Mouse (Mus musculus) midbrain, postnatal 0 days (tissue): ENCODE data around the gene Cdc5l. TPM values are rescaled to one million over a fixed set of nuclear protein-coding genes. Genes with fewer than 3 reads are reported as not detected.

Source experiments
- ATAC-seq: fragments of 200-750 bp; cut with Nextera tagmentation; 2 replicates; pipeline ENCODE4 v1.8.0; 2017; ENCODE audit warnings: moderate number of reproducible peaks, mild to moderate bottlenecking, moderate TSS enrichment, moderate library complexity; ENCODE audit not compliant: low FRiP score
- DNase-seq: peaks from one replicate; pipeline ENCODE4 v3.0.0-alpha.2; 2015; ENCODE audit warnings: low spot score
- H3K27ac ChIP-seq: fragments of 300-500 bp; sonication (generic); 2 replicates; pipeline ENCODE4 v1.5.1; 2014; ENCODE audit warnings: low read depth, mild to moderate bottlenecking, low read length, mixed read lengths
- H3K27me3 ChIP-seq: fragments of 300-500 bp; sonication (generic); 2 replicates; pipeline ENCODE4 v1.6.1; 2014; ENCODE audit warnings: low read length, control low read depth, mixed read lengths; ENCODE audit not compliant: insufficient read depth
- H3K36me3 ChIP-seq: fragments of 300-500 bp; sonication (generic); 2 replicates; pipeline ENCODE4 v1.6.1; 2014; ENCODE audit warnings: low read length, control low read depth, mixed read lengths; ENCODE audit not compliant: insufficient read depth
- H3K4me1 ChIP-seq: fragments of 300-500 bp; sonication (generic); 2 replicates; pipeline ENCODE4 v1.6.1; 2014; ENCODE audit warnings: mild to moderate bottlenecking, control low read depth, antibody characterized with exemption, low read length, mixed read lengths; ENCODE audit not compliant: insufficient read depth
- H3K4me2 ChIP-seq: fragments of 300-500 bp; sonication (generic); 2 replicates; pipeline ENCODE4 v1.6.1; 2014; ENCODE audit warnings: low read depth, mild to moderate bottlenecking, low read length, mixed read lengths; ENCODE audit not compliant: poor library complexity, severe bottlenecking
- H3K4me3 ChIP-seq: fragments of 300-500 bp; sonication (generic); 2 replicates; pipeline ENCODE4 v1.5.1; 2014; ENCODE audit warnings: low read depth, mild to moderate bottlenecking, low read length, moderate library complexity
- H3K9ac ChIP-seq: fragments of 300-500 bp; sonication (generic); replicated peaks from 2 replicates; pipeline ENCODE4 v1.6.1; 2014; ENCODE audit warnings: mild to moderate bottlenecking, low read length, moderate library complexity, mixed read lengths; ENCODE audit not compliant: poor library complexity, severe bottlenecking
- H3K9me3 ChIP-seq: fragments of 300-500 bp; sonication (generic); 2 replicates; pipeline ENCODE4 v1.6.1; 2016; ENCODE audit warnings: low read length, control low read depth
- CTCF ChIP-seq: IDR thresholded peaks from 2 replicates; pipeline ENCODE4 v1.5.1; 2016; ENCODE audit warnings: antibody characterized with exemption, mild to moderate bottlenecking
- WGBS: fragments of 180-500 bp; shearing (Covaris S2); extraction: QIAGEN DNeasy Blood & Tissue Kit; methylation state at CpG from one replicate; pipeline ENCODE4 v1.1.7; 2014; 5-methylcytosine and 5-hydroxymethylcytosine counted together
- polyA plus RNA-seq: library from polyadenylated mRNA; unstranded; fragments of >200 nt; fragmentation: Nextera tagmentation; extraction: Ambion mirVana; gene quantifications from 2 replicates; pipeline ENCODE4 v1.2.1, GENCODE M21; 2015
- total RNA-seq: library from RNA; depleted of rRNA; stranded (reverse); fragments of >200 nt; gene quantifications from 2 replicates; pipeline ENCODE4 v1.2.3, GENCODE M21; 2014

Gene Cdc5l
- total and polyA plus RNA-seq, 2 experiments from 2014 or later, result 36.7 to 57.9 TPM

DNA sequence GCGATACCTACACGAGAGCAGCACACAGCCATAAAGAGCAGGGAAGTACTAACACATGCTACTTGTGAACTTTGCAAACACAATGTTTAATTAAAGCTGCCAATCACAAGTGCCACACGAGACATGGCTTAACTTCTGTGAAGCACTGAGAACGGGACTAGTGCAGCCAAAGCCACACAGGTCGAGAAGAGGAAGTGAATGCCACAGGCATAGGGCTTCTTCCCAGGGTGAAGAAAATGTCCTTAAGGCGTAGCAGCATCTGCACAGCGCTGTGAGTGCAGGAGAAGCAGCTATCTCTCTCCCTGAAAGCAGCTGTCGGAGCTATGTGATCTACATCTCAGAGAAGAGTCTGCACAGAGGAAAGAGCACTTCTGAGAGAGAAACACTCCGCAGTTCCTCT is 38.9 kb downstream of the Cdc5l start:
- Histone ChIP-seq H3K27me3 (no peaks in the 10 kb centered on the region), H3K4me2 (no peak overlapping the region), H3K36me3 (peaks cover 18% of the 10 kb centered on the region), H3K9ac (no peak overlapping the region), H3K4me3 (no peak overlapping the region), H3K9me3 (no peaks in the 10 kb centered on the region), H3K4me1 (no peaks in the 10 kb centered on the region), H3K27ac (no peak overlapping the region)
- DNase-seq (no peak), ATAC-seq (no peak)
- WGBS, result 81% methylated on average over 9 of the region's 9 CpGs
- no peak for TF ChIP-seq CTCF

DNA sequence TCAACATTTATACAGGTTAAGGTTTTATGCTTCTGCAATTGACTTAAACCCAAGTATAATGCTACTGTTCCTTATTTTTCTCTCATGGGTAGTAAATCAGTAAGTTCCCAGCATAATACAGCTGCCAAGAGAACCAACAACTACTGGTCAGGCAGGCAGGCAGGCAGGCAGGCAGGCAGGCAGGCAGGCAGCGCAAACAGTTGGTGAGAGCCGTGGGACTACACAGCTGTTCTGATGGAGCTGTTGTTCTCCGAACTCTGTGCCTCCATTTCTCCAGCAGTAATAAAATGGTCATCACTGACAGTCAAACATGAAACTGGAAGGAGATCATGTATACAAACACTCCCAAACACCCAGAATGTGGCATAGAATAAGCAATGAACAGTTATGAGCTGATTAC is 39.8 kb downstream of the Cdc5l start:
- H3K4me2 ChIP-seq, result no peak overlapping the region
- H3K9ac ChIP-seq, result no peak overlapping the region
- no peak overlapping the region for H3K27ac ChIP-seq
- H3K36me3 ChIP-seq, result peaks cover 19% of the 10 kb centered on the region
- WGBS, result 84% methylated on average over 3 of the region's 3 CpGs
- ATAC-seq, result no peak
- no peak overlapping the region for H3K4me3 ChIP-seq
- TF ChIP-seq CTCF, result no peak
- H3K4me1 ChIP-seq, result no peaks in the 10 kb centered on the region
- DNase-seq, result no peak
- no peaks in the 10 kb centered on the region for H3K9me3 ChIP-seq
- H3K27me3 ChIP-seq, result no peaks in the 10 kb centered on the region

DNA sequence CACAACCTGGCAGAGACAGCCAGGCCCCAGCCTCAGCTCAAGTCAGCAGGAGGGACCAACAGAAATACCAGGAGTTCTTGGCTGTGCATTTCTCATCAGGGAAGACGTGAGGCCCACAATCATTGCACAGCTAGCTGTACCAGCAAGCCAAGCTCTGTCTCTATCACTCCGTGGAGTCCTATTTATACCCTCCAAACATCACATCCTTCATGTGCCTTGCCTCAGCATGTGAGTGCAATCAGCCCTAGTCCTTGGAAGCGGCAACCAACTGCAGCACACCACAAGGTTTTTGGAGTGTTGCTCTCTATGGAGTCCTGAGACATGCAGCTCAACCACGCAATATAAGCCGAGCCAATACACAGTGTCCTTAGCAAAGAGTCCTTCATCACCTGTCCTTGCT is 43.6 kb downstream of the Cdc5l start:
- Histone ChIP-seq H3K27ac (no peak overlapping the region), H3K4me1 (no peaks in the 10 kb centered on the region), H3K36me3 (peaks cover 29% of the 10 kb centered on the region), H3K9ac (no peak overlapping the region), H3K4me3 (no peak overlapping the region), H3K4me2 (no peak overlapping the region), H3K27me3 (no peaks in the 10 kb centered on the region), H3K9me3 (no peaks in the 10 kb centered on the region)
- WGBS, result 93% methylated on average over 5 of the region's 5 CpGs
- DNase-seq, result no peak
- ATAC-seq, result no peak
- no peak for TF ChIP-seq CTCF

DNA sequence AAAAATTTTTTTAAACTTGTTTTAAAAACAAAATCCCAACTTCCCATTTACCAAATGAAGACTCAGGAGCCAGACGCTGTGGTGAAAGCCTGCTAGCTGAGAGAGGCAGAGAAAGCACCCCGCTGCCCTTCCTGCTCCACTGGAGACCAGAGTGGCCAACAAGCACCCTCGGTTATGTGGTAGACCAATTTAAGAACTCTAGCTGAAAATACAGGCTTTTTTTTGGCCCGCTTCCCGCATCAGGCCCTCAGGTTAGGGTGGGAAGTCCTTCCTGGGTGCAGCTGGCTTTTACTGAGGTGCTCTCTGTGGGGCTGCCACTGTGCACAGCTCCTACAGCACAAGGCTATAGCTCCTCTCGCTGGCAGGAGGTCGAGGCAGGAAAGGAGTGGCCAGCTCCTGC is 46.6 kb downstream of the Cdc5l start:
- Histone ChIP-seq H3K36me3 (peaks cover 23% of the 10 kb centered on the region), H3K9me3 (no peaks in the 10 kb centered on the region), H3K4me1 (no peaks in the 10 kb centered on the region), H3K27me3 (no peaks in the 10 kb centered on the region), H3K4me2 (no peak overlapping the region), H3K9ac (no peak overlapping the region), H3K27ac (no peak overlapping the region), H3K4me3 (no peak overlapping the region)
- WGBS, result 93% methylated on average over 7 of the region's 7 CpGs
- ATAC-seq (no peak), DNase-seq (no peak)
- no peak for TF ChIP-seq CTCF

DNA sequence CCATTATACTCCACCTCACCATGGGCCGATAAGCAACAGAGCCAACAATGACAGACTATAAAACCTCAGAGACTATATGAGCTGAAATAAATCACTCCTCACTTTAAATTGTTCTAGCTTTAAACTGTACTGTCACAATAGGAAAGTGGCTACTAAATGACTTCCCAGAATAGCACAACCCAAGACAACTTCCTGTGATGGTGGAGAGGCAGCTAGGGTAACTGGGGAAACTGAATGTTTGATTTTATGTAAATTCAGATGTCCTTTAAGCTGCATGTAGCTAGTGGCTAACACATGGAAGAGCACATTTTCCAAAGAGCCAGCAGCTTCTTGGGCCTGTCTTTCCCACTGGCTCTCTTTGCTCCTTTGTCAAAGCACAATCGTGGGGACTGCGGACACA is 50.2 kb downstream of the Cdc5l start:
- H3K27me3 ChIP-seq, result no peaks in the 10 kb centered on the region
- H3K4me3 ChIP-seq, result no peak overlapping the region
- no peak for DNase-seq
- TF ChIP-seq CTCF, result no peak
- no peak overlapping the region for H3K27ac ChIP-seq
- no peak for ATAC-seq
- H3K4me1 ChIP-seq, result no peaks in the 10 kb centered on the region
- no peaks in the 10 kb centered on the region for H3K9me3 ChIP-seq
- H3K36me3 ChIP-seq, result peaks cover 6% of the 10 kb centered on the region; the same call in 1 of the 2 replicates
- 88% methylated on average over 3 of the region's 3 CpGs for WGBS
- no peak overlapping the region for H3K9ac ChIP-seq
- H3K4me2 ChIP-seq, result no peak overlapping the region

DNA sequence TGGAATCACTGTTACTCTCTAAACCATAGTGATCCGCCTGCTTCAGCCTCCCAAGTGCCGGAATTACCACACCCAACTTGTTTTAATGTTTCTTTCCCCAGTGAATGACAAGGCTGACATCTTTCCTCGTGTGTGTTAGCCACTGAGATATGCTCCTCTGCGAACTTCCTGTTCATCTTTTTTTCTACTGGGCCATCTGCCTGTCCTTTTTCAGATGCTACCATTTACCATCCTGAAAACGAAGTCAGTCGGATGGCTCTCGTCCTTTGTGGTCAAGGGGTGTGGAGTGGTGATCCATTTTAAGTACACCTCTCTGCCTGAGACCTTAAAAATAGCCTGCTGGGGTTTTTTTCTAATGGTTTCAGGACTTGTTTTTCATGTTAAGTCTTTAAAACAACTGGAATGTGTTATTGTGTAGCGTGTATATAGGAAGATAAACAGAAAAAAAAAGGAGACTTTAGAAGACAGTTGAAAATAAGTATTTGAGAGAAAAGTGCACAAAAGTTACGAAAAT is 54.2 kb downstream of the Cdc5l start:
- DNase-seq, result no peak
- Histone ChIP-seq H3K27me3 (no peaks in the 10 kb centered on the region), H3K4me1 (no peaks in the 10 kb centered on the region), H3K4me3 (no peak overlapping the region), H3K36me3 (no peaks in the 10 kb centered on the region), H3K27ac (no peak overlapping the region), H3K4me2 (no peak overlapping the region), H3K9ac (no peak overlapping the region), H3K9me3 (no peaks in the 10 kb centered on the region)
- WGBS, result 92% methylated on average over 9 of the region's 9 CpGs
- ATAC-seq, result no peak
- TF ChIP-seq CTCF, result no peak
